Mouse (Mus musculus): ENCODE measurements around the gene Pip5kl1. TPM values are rescaled to one million over a fixed set of nuclear protein-coding genes. Genes with fewer than 3 reads are reported as not detected.
A peak's percentile ranks its signal among the peaks of the same experiment; 100 is the strongest.

The Pip5kl1 gene
- polyA plus RNA-seq, 1 experiment: 0.67 TPM

DNA sequence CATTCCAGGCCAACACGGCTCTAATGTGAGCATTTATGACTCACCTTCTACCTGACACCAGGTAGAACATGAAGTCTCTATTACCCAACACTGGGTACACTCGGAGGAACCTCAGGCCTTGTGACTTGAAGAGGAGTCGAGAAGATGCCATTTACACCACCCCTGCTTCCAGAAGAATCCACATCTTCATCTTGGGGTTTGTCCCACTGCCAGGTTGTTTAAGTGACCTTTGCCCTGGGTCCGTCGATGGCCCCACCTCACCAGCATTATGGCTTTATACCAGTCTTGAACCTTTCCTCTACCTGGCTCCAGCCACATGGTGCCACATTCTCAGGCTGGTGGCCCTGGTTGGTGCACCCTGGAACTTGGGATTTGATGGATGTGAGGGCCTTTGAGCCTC, 22.7 kb downstream of the Pip5kl1 start:
- Histone ChIP-seq H3K4me1 (ENCODE audit: control insufficient read depth, insufficient read depth, low read length) (no peaks in the 10 kb centered on the region; the same call in 1 of the 2 replicates), H3K4me3 (ENCODE audit: insufficient read depth, low read length) (no peak overlapping the region), H3K27ac (ENCODE audit: insufficient read depth, low read length) (no peak overlapping the region)
- TF ChIP-seq CTCF (IDR thresholded peaks at IDR 0.05; ENCODE audit: borderline replicate concordance, insufficient read depth, low read length) (no peak), POLR2A (IDR thresholded peaks at IDR 0.05; ENCODE audit: low read depth, low read length) (no peak)

DNA sequence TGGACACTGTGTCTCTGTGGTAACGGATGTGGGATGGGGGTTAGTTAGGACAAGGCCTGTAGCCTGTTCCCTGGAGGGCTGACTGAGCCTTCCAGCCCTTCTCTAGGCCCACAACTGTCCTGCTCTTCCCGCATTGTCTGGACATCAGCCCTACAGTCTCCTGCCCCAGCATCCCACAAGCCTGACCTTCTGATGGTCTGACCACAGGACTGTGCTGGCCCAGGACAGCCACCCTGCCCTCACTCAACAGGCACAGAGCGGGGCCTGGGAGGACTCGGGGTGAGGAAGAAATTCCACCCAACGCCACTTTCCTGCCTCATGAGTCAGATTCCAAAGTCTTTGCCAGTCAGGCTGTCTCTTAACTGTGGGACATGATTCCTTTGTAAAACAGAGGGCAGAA, 23.1 kb downstream of the Pip5kl1 start:
- H3K4me1 ChIP-seq (ENCODE audit: control insufficient read depth, insufficient read depth, low read length): no peaks in the 10 kb centered on the region; the same call in 1 of the 2 replicates
- TF ChIP-seq POLR2A (IDR thresholded peaks at IDR 0.05; ENCODE audit: low read depth, low read length): no peak
- no peak for TF ChIP-seq CTCF (IDR thresholded peaks at IDR 0.05; ENCODE audit: borderline replicate concordance, insufficient read depth, low read length)
- H3K27ac ChIP-seq (ENCODE audit: insufficient read depth, low read length): no peak overlapping the region
- no peak overlapping the region for H3K4me3 ChIP-seq (ENCODE audit: insufficient read depth, low read length)

DNA sequence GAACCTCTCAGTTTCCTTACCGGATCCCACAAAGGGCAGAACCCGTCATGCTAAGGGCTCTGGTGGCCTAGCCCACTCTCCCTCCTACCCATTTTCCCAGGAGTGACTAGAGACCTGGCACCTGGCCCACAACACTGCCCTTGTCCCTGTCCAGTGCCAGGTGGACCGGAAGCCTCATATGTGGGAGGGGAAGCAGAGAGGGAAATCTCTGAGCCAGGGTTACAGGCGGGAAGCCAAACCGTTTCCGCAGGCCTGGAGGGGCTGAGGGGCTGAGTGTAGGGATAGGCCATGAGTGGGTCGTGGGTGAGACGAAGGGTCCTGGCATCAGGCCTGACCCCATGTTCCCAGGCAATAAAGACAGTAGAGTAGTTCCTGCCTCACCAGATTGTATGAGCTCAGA, 23.9 kb downstream of the Pip5kl1 start:
- H3K4me1 ChIP-seq (ENCODE audit: control insufficient read depth, insufficient read depth, low read length): no peaks in the 10 kb centered on the region; the same call in 1 of the 2 replicates
- H3K27ac ChIP-seq (ENCODE audit: insufficient read depth, low read length): no peak overlapping the region
- no peak overlapping the region for H3K4me3 ChIP-seq (ENCODE audit: insufficient read depth, low read length)
- TF ChIP-seq CTCF (IDR thresholded peaks at IDR 0.05; ENCODE audit: borderline replicate concordance, insufficient read depth, low read length) (no peak), POLR2A (IDR thresholded peaks at IDR 0.05; ENCODE audit: low read depth, low read length) (no peak)

DNA sequence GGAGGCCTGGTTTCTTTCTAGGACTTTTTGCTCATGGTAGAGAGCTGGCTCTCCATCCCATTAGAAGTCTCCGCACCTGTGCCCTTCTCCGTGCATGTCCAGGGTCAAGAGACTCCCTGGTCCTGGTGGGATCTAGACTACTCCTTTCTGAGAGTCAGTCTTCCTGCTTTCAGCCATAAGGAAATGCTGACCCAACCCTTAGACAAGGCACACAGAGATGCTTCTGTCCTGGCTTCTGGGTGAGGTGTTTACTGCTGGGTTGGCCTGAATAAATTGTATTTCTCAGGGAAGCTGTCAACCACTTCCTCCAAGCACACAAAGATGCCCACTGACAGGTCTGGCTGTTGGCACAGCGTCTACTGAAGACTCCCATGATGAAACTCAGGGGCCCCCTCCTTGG, 24.8 kb downstream of the Pip5kl1 start, which contains the start of gene St6galnac6:
St6galnac6 (plus strand) TSS at position 301 of the 400 bp plus-strand sequence.
- Histone ChIP-seq H3K27ac (ENCODE audit: insufficient read depth, low read length) (no peak within 1 kb of the TSS), H3K4me3 (ENCODE audit: insufficient read depth, low read length) (no peak within 1 kb of the TSS), H3K4me1 (ENCODE audit: control insufficient read depth, insufficient read depth, low read length) (no peaks in the 10 kb centered on the region; the same call in 1 of the 2 replicates)
- TF ChIP-seq CTCF (IDR thresholded peaks at IDR 0.05; ENCODE audit: borderline replicate concordance, insufficient read depth, low read length) (no peak), POLR2A (IDR thresholded peaks at IDR 0.05; ENCODE audit: low read depth, low read length) (no peak)

DNA sequence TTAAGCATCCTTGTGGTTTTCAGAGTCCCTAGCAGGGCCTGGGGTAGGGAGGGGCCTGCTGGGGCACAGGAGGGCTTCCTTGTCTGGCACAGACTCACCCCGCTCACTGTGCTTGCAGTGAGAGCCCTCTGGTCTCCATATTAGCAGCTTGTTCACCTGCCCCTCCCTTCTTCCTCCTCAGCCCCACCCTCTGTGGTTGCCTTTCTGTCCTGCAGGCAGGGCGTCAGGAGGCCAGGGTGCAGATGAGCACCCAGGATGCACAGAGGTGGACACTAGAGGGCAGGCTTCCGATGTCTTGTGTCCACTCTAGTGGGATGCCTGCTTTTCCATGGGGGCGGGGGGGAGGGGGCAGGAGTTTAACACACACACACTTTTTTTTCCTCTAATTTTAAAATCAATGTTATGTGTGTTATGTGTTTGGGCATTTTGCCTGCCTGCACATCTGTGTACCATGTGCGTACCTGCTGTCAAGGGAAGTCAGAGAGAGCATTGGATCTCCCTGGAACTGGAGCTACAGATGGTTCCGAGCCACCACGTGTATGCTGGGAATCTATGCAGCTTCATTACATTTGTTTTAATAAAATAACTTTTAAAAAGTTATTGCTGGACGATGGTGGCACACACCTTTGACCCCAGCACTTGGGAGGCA, 26.9 kb downstream of the Pip5kl1 start:
- no peaks in the 10 kb centered on the region; the same call in 1 of the 2 replicates for H3K4me1 ChIP-seq (ENCODE audit: control insufficient read depth, insufficient read depth, low read length)
- no peak overlapping the region for H3K4me3 ChIP-seq (ENCODE audit: insufficient read depth, low read length)
- no peak for TF ChIP-seq POLR2A (IDR thresholded peaks at IDR 0.05; ENCODE audit: low read depth, low read length)
- TF ChIP-seq CTCF (IDR thresholded peaks at IDR 0.05; ENCODE audit: borderline replicate concordance, insufficient read depth, low read length): peak; percentile 76; the same call in 1 of the 2 replicates
- no peak overlapping the region for H3K27ac ChIP-seq (ENCODE audit: insufficient read depth, low read length)

DNA sequence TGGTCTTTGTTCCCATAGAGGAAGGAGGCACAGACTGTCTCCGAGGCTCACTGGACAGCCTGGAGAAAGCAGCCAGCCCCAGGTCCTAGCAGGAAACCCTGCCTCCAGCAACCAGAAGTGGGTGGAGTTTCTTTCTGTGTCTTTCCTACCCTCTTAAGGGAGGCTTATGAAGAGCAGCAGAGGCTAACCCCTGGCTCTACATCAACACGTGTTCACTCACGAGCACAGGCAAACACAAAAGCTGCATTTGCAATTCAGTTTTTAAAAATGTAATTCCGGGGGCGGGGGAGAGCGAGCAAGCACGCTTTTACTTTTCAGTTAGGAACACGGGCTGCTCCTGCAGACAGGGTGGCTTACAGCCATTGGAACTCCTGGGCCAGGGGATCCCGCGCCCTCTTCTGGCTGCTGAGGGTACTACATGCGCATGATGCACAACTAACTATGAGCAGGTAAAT, 28.0 kb downstream of the Pip5kl1 start:
- Histone ChIP-seq H3K4me1 (ENCODE audit: control insufficient read depth, insufficient read depth, low read length) (no peaks in the 10 kb centered on the region; the same call in 1 of the 2 replicates), H3K4me3 (ENCODE audit: insufficient read depth, low read length) (peak overlapping the region; percentile 36; the same call in 1 of the 2 replicates), H3K27ac (ENCODE audit: insufficient read depth, low read length) (no peak overlapping the region)
- TF ChIP-seq CTCF (IDR thresholded peaks at IDR 0.05; ENCODE audit: borderline replicate concordance, insufficient read depth, low read length): peak; percentile 80
- peak; percentile 70 for TF ChIP-seq POLR2A (IDR thresholded peaks at IDR 0.05; ENCODE audit: low read depth, low read length)

DNA sequence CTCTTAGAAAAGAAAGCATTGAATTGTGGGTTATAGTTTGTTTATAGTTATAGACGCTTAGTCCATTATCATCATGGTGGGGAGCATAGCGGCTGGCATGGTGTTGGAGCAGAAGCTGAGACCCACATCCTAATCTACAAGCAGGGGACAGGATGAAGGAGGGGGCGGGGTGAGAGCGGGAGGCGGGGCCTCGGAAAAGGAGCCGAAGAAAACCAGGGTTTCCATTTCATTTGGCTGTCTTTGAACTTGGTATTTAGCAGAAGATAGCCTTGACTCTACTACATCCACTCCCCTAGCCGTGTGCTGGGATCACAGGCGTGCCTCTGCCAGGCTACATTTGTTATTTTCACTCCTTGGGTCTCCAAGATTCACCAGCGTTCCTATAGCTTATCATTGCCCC, 30.0 kb downstream of the Pip5kl1 start:
- Histone ChIP-seq H3K4me1 (ENCODE audit: control insufficient read depth, insufficient read depth, low read length) (no peaks in the 10 kb centered on the region; the same call in 1 of the 2 replicates), H3K27ac (ENCODE audit: insufficient read depth, low read length) (no peak overlapping the region), H3K4me3 (ENCODE audit: insufficient read depth, low read length) (no peak overlapping the region)
- no peak for TF ChIP-seq CTCF (IDR thresholded peaks at IDR 0.05; ENCODE audit: borderline replicate concordance, insufficient read depth, low read length)
- TF ChIP-seq POLR2A (IDR thresholded peaks at IDR 0.05; ENCODE audit: low read depth, low read length): no peak

DNA sequence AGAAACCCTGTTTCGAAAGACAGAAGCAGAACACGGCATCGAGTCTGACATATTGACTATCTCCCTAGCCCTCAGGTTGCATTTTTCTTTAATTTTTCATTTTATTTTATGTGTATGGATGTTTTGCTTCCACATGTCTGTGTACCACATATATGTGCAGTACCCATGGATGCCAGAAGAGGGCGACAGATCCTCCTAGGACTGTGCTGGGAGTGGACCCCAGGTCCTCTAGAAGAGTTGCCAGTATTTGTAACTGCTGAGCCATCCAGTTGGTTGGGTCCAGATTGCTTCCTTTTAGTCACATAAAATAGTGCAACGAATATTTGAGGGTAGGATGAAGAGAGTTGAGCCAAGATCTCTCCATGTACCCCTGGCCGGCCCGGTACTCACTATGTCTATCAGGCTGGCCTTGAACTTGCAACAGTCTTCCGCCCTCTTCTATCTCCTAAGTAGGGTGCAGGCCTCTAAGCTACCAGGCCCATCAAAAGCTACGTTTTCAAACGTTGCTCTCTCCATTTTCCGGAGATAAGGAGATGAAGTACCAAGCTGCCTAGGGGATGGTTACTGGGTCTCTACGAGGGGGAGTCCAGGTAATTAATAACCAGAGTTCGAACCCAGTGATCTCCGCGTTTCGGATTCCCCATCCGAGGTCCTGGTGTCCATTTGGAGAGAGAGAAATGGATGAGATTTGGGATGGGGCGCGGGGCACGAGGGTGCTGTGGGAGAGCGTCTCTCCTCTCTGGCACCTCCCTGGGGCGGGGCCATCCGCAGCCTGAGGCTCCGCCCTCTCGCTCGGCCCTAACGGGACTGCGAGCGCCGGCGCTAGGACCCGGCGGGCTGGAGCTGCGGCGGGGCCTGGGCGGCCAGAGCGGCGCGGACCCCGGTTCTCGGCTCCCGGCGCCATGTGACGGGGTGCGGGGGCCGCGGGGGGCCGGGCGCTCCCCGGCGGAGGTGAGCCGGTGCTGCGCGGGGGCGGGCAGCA, 31.9 kb downstream of the Pip5kl1 start:
- Histone ChIP-seq H3K4me1 (ENCODE audit: control insufficient read depth, insufficient read depth, low read length) (peaks cover 2% of the 10 kb centered on the region; the same call in 1 of the 2 replicates), H3K4me3 (ENCODE audit: insufficient read depth, low read length) (peak overlapping the region; percentile 87), H3K27ac (ENCODE audit: insufficient read depth, low read length) (no peak overlapping the region)
- no peak for TF ChIP-seq CTCF (IDR thresholded peaks at IDR 0.05; ENCODE audit: borderline replicate concordance, insufficient read depth, low read length)
- TF ChIP-seq POLR2A (IDR thresholded peaks at IDR 0.05; ENCODE audit: low read depth, low read length): peak; percentile 41; the same call in 1 of the 2 replicates

DNA sequence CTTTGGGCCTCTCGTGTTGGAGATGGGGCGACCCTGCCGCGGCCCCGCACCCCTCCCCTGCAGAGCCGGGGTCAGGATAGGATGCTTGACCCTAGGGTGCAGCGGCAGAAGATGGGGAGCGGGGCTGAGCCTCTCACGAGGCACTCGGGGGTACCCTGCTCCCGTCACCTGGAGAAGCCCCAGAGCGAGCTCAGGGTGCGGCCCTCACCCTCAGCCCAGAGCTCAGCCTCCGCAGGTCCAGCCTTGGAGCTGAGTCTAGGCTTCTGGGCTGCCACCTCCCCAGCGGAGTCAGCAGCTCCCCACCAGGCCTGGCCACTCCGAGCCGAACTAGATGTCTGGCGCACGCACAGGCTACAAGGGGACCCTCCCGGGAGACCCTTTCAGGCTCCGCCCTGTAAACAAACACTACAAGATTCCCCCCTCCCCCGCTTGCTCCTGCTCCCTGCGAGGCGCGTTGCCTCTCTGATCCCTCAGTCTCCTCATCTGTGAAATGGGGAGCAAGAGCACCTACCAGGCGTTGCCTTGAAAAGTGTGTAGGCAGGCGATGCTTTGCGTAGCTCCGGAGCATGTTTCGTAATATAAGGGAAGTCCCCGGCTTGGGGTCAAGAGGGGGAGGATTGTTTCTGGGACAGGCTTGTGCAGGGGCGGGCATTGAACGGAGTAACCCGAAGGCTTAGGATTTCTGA, 32.8 kb downstream of the Pip5kl1 start:
- 0 out of 2 replicates have a peak, but pooled peaks cover 2% of the 10 kb centered on the region for H3K4me1 ChIP-seq (ENCODE audit: control insufficient read depth, insufficient read depth, low read length)

More for the DNA sequence above, 32.8 kb downstream of the Pip5kl1 start:
- H3K27ac ChIP-seq (ENCODE audit: insufficient read depth, low read length): peak overlapping the region; percentile 15; the same call in 1 of the 2 replicates
- peak; percentile 54 for TF ChIP-seq POLR2A (IDR thresholded peaks at IDR 0.05; ENCODE audit: low read depth, low read length)
- no peak for TF ChIP-seq CTCF (IDR thresholded peaks at IDR 0.05; ENCODE audit: borderline replicate concordance, insufficient read depth, low read length)
- peak overlapping the region; percentile 87 for H3K4me3 ChIP-seq (ENCODE audit: insufficient read depth, low read length)

Measured in embryonic fibroblast, embryonic 13.5 days (primary cell).